Mouse (Mus musculus): ENCODE measurements around the gene Ovol3.
"Not testable (repeated sequence)": the region's sequence is repeated elsewhere in the genome, so short reads cannot be mapped to it uniquely, and the experiment has no call there.

The Ovol3 gene

GRCm38 (mm10) chr7:30222205-30222604 is 13.3 kb downstream of the Ovol3 start:
- DNase-seq, result no peak

GRCm38 (mm10) chr7:30221433-30221832 is 14.1 kb downstream of the Ovol3 start:
- DNase-seq, result no peak

- no peak for DNase-seq
These were observed 15.5 kb downstream of the Ovol3 start for GRCm38 (mm10) chr7:30220008-30220356.

- peak in 1 of 2 experiments; percentile 43 for DNase-seq
These were observed 16.1 kb downstream of the Ovol3 start for GRCm38 (mm10) chr7:30219293-30220007.

GRCm38 (mm10) chr7:30217277-30217676 is 18.2 kb downstream of the Ovol3 start:
- no peak for DNase-seq

- no peak for DNase-seq
These were observed 18.8 kb downstream of the Ovol3 start for GRCm38 (mm10) chr7:30216723-30217151.

- DNase-seq, result no peak
These were observed 19.6 kb downstream of the Ovol3 start for GRCm38 (mm10) chr7:30215875-30216274.

- DNase-seq, result no peak
These were observed 21.6 kb downstream of the Ovol3 start for GRCm38 (mm10) chr7:30213881-30214280.

GRCm38 (mm10) chr7:30211025-30211424 is 24.5 kb downstream of the Ovol3 start:
- no peak for DNase-seq

- not testable (repeated sequence) for DNase-seq
These were observed 29.2 kb downstream of the Ovol3 start for GRCm38 (mm10) chr7:30206364-30206763.

- DNase-seq, result no peak
These were observed 30.1 kb downstream of the Ovol3 start for GRCm38 (mm10) chr7:30205383-30205782.

GRCm38 (mm10) chr7:30204380-30204779 is 31.1 kb downstream of the Ovol3 start:
- no peak for DNase-seq

GRCm38 (mm10) chr7:30202895-30203690 is 32.4 kb downstream of the Ovol3 start:
- DNase-seq, result no peak

GRCm38 (mm10) chr7:30200661-30201060 is 34.9 kb downstream of the Ovol3 start:
- DNase-seq, result not testable (repeated sequence)

GRCm38 (mm10) chr7:30200200-30200599 is 35.3 kb downstream of the Ovol3 start:
- no peak for DNase-seq

- no peak for DNase-seq
These were observed 35.9 kb downstream of the Ovol3 start for GRCm38 (mm10) chr7:30199498-30200139.

- no peak for DNase-seq
These were observed 37.0 kb downstream of the Ovol3 start, which contains the start of gene Capns1 for GRCm38 (mm10) chr7:30198481-30198971. Gene Capns1 (minus strand): TSS chr7:30198811.

GRCm38 (mm10) chr7:30197592-30198129 is 37.9 kb downstream of the Ovol3 start:
- DNase-seq, result no peak

GRCm38 (mm10) chr7:30196171-30196570 is 39.4 kb downstream of the Ovol3 start:
- no peak for DNase-seq

- DNase-seq, result no peak
These were observed 40.1 kb downstream of the Ovol3 start for GRCm38 (mm10) chr7:30195461-30195860.

GRCm38 (mm10) chr7:30194884-30195283 is 40.6 kb downstream of the Ovol3 start:
- DNase-seq, result peak; percentile 89 to 91

GRCm38 (mm10) chr7:30194101-30194831 is 41.3 kb downstream of the Ovol3 start:
- DNase-seq, result no peak
